Mouse (Mus musculus) 3T3-L1 (cell line): ENCODE measurements at regions not wholly inside any gene's neighbourhood (a gene's known extent, or its start where the extent isn't known, plus 50 kb on each side); places are given as distances from the start of the nearest gene placed in this dataset.

Experiments used
- DNase-seq: peaks from one replicate; pipeline ENCODE4 v3.0.0-alpha.2; 2015; ENCODE audit warnings: low read depth, low spot score

DNA sequence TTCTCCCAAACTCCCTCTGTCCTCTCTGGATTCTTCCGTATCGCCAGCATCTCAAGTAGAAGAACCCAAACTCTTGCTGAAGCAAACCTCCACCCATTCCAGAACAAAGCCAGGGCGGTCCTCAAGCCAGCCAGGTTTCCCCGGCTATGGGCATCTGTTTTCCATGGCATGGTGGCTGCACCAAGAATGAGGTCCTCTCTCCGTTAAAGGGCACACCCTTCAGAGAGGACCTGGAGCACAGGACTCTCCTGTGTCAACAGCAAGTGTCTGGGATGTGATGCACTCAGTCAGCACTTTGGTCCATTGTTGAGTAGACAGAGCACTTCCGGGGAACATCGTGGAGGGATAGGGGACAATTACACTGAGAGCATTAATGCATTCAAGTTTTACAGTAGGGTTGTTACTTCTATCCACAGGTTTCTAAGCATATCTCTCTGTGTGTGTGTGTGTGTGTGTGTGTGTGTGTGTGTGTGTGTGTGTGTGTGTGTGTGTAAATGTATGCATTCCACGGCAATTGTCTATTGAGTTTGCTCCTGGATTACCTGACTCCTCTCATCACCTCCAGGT lies 56.6 kb upstream of the Cpsf6 start:
- DNase-seq = no peak

DNA sequence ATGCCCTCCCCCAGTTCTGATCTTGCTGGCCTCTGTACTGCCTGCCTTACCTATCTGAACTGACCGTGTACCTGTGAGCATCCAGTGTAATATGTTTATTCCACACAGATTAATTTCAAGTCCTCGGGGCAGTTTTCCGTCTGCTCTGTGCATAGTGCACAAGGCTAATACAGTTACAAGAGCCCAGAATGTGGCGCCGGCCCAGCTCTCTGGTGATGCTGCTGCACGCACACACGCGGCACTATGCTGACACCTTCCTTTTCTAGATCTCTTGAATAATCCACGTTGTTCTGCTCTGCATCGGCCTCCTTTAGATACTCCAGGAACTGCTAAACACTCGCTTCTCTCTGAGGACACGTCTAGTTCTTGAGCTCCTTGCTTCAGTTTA lies 55.9 kb upstream of the Cpsf6 start:
- no peak for DNase-seq

DNA sequence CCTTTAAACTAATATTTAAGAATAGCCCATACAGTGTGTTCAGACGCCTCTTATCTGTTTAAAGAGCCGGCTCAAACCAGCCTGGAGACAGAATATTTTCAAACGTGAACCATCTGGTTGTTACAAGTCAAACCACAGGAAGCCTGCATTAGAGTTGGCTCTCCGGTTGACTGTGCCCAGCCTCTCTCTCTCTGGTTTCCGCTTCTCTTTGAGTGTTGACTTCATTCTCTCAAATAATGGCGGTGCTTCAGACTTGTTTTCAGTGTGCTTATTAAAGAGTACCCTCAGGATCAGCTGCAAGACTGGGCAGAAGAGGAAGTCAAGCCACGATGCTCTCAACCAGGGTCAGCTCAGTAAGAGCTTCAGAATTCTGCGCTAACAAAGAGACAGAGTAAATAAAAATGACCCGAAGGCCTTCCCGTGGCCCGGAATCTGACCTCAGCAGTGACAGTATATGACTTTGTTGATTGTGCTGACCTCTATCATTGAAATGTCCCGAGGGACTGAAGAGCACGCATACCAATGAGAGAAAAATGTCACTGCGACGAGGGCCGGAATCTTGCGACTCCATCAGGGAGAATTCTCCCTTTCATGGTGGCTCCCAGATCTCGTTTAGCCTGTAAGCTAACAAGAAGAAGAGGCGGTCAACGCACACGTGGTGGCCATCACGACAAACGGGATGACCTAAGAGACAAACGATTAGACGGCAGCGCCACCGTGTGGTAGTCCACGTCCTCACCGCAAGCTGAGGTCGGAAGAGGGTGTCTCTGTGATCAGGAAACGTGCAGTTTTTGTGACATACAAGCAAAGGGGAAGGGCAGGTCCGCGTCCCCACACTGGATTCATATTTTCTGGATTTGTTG lies 55.3 kb upstream of the Cpsf6 start:
- no peak for DNase-seq

DNA sequence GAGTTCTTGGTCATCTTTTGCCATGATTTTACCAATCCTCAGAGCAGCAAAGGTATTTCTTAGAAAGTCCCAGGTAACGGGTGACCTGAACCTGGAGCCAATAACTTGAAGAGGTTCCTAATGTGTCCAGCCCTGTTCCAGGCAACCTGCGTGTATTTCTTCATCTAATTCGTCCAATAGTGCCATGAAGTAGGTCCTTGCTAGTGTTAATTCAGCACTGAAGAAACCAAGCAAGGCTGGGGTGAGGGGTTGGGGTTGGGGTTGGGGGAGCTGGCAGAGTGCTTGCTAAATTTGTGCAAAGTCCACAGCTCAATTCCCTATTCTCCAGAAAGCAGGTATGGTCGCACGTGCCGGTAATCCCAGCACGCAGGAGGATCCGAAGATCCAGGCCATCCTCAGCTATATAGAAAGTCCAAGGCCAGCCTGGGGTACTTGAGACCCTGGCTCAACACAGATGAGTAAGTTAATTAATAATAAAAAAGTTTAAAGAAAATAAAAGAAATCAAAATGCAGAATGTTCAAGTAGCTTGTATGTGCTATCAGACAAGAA lies 54.6 kb upstream of the Cpsf6 start:
- peak; percentile 91 for DNase-seq

DNA sequence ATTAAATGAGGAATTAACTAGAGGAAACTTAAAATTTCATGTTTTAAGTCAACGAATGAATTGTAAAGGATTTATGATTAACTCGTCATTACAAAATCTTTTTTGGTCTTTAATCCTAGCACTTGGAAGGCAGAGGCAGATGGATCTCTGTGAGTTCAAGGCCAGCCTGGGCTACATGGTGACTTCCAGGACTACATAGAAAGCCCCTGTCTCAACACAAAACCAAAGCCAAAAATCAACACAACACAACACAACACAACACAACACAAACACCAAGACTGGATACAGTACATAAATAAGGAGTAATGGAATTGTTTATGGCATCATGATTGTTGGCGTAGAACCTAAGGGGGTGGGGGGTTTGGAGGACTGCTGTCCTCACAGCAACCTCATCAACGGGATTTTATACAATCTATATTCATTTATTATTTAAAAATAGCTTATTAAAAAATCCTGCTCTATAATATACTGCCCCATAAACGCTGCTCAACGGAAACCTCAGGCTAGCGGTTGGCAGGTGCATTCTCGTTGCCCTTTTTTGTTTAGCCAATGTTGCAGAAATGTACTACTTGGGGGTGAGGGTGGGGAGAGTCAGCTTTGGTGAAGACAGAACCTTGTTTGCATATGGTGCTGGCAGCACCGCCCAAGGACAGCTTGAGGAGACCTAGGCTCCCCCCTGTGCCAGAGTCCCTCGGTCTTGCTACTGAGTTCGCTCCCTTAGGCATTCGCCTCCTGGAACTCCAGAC lies 53.9 kb upstream of the Cpsf6 start:
- DNase-seq = peak; percentile 91

DNA sequence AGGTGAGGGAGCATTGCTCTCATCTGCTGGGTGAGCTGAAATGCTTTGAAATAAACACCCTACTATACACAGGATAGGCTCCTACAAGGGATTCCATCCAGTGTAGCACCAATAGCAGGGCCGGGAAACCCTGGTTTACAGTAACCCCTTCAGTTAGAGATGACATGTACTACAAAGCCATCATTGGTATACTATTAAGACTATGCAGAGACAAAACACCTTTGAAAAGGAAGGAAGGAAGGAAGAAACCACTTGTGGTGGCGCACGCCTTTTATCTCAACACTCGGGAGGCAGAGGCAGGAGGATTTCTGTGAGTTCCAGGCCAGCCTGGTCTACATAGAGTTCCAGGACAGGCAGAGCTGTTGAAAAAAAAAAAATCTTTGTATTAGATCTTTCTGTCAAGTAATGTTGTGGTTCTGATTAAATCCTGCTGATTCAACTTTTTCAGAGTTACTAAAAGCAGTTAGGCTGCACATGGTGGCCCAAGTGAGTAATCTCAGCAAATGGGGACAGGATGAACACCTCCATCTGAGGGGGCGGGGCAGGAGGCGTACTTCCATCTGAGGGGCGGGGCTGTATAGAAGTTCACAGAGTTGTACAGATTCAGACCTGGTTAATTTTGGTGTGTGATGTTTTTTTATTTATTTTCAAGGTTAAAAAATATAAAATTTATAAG lies 53.2 kb upstream of the Cpsf6 start:
- DNase-seq = no peak

DNA sequence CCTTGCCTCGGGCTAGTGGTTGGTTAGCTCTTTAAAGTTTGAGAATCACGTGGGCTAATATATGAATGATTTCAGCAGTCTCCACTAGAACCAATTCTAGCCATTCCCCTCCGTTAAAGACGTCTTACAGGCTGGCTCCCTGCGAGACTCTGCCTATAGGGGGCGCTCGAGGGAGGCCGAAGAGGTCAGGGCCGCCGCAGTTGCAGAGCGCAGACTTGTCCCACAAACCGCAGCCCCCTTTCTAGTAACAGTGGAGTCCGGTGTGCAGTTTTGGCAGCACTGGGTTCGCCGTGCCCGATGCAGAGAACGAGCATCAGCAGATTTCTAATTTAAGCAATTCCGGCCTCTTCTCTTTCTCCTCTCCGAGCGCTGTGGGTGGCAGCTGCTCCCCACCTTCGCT lies 52.6 kb upstream of the Cpsf6 start:
- peak; percentile 91 for DNase-seq

DNA sequence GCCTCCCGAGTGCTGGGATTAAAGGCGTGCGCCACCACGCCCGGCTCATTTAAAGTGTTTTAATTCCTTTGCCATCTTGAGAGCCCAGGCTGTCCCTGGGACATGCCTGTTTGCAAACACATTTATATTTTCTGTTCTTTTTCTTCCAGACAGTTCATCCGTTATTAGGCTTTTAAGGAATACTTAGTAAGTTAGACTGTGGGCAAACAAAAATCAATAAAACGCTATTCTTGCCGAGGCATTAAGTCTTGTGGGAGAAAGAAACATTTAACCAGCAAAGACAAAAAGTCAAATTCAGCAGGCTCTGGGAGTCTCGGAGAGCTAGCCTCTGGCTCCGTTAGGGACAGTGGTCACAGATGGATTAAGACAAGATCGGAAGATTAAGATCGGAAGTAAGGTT lies 52.0 kb upstream of the Cpsf6 start:
- peak; percentile 91 for DNase-seq

DNA sequence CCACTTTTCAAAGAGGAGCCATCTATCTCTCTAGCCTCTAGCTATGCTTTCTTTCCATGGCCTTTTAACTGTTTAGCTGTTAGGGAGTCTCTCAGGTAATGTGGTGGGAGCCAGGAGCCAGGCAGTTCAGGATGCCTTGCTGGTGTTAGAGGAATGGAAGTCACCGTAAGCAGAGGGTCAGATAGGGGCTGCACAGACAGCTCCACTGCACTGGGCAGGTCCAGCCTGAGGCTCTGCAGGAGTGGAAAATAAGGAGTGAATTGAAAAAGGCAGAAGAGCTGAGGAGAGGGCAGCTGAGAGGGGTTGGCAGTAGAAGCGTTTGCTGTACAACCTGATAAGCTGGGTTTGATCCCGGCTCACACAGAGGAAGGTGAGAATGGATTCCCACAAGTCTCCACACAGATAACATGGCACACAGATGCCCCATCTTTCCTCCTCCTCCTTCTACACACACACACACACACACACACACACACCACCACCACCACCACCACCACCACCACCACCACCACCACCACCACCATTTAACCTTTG lies 51.3 kb upstream of the Cpsf6 start:
- DNase-seq = peak; percentile 91

DNA sequence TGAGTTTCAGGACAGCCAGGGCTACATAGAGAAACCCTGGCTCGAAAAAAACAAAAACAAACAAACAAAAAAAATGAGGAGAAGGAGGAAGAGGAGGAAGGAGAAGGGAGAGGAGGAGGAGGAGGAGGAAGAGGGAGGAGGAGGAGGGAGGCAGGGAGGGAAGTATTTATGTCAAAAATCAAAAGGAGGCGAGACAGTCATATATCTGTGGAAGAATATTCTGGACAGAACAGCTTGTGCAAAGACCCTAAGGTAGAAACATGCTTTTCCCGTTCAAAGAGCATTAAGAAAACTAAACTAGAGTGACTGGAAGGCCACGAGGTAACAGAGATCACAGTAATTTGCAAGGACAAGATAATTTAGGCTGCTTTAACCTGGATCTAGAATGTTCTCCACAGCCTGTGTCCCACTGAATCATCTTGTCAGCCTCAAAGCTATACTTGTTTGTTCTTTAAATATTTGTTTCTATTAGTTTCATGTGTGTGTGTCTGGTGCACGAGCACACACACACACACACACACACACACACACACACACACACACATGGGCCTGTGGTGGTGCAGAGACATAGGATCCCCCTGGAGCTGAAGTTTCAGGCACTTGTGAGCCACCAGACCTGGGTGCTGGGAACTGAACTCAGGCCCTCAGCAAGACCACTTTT lies 50.5 kb upstream of the Cpsf6 start:
- peak; percentile 92 for DNase-seq

DNA sequence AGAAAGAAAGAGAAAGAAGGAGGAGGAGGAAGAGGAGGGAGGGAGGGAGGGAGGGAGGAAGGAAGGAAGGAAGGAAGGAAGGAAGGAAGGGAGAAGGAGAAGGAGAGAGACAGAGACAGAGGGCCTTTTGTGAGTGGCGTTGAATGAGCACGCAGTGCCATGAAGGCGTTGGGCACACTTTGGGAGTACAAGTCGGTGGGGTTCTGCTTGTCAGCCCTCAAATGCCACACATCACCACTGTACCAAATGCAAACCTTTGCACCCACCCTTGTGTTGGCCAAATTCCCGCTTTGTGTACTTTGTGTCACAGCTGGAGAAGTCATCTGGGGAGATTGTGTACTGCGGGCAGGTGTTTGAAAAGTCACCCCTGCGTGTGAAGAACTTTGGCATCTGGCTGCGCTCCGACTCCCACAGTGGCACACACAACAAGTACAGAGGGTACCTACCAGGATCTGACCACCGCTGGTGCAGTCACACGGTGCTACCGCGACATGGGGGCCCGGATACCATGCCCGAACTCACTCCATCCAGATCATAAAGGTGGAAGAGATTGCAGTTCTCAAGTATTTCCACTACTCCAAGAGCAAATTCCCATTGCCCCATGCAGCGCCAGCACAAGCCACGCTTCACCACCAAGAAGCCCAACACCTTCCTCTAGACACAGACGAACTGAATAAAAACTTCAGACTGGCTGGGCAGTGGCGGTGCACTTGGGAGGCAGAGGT lies 49.8 kb upstream of the Cpsf6 start:
- peak; percentile 91 for DNase-seq
